Mouse (Mus musculus): ENCODE results near the gene Sipa1l3.

DNA sequence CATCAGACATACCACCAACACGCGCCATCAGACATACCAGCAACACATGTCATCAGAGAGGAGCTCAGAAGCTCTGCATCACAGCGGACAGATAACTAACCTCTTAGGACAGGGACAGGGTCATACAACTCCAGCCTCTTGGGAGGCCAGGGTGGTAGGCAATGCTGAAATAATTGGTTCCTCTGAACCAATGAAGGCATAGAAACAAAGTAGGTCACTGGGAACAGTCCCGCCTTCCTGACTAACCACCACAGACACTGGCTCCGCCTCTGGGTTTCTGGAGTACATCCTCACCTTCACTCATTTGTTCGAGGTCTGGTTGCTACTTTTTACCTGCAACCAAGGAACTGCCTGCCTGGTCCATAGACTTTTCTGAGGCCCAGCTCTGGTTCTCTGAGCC, 66.1 kb downstream of the Sipa1l3 start:
- TF ChIP-seq POLR2AphosphoS2 (IDR thresholded peaks at IDR 0.05; ENCODE audit: insufficient read length, low read depth) (no peak), SRF (IDR thresholded peaks at IDR 0.05; ENCODE audit: control insufficient read depth, insufficient read length, low read depth) (no peak), MAX (IDR thresholded peaks at IDR 0.05; ENCODE audit: low read depth) (no peak)
